Mouse (Mus musculus) lung, embryonic 16.5 days (tissue): Measurements from ENCODE around the gene Ccdc114. TPM values are rescaled to one million over a fixed set of nuclear protein-coding genes. Genes with fewer than 3 reads are reported as not detected.

Experiments used
- ATAC-seq: fragments of 200-750 bp; cut with Nextera tagmentation; 2 replicates; pipeline ENCODE4 v1.8.0; 2017; ENCODE audit warnings: low read depth, mild to moderate bottlenecking, moderate library complexity
- H3K27ac ChIP-seq: fragments of 300-500 bp; sonication (generic); 2 replicates; pipeline ENCODE4 v1.5.1; 2014; ENCODE audit warnings: mild to moderate bottlenecking, control low read depth, low read length
- H3K27me3 ChIP-seq: fragments of 300-500 bp; sonication (generic); 2 replicates; pipeline ENCODE4 v1.6.1; 2014; ENCODE audit warnings: low read depth, low read length, mixed read lengths; ENCODE audit not compliant: control insufficient read depth, insufficient read depth
- H3K36me3 ChIP-seq: fragments of 300-500 bp; sonication (generic); 2 replicates; pipeline ENCODE4 v1.6.1; 2014; ENCODE audit warnings: low read length; ENCODE audit not compliant: control insufficient read depth, insufficient read depth
- H3K4me1 ChIP-seq: fragments of 300-500 bp; sonication (generic); replicated peaks from 2 replicates; pipeline ENCODE4 v1.6.1; 2014; ENCODE audit warnings: low read length, mixed read lengths; ENCODE audit not compliant: control insufficient read depth, insufficient read depth
- H3K4me2 ChIP-seq: fragments of 300-500 bp; sonication (generic); 2 replicates; pipeline ENCODE4 v1.6.1; 2014; ENCODE audit warnings: low read depth, low read length, control low read depth
- H3K4me3 ChIP-seq: fragments of 300-500 bp; sonication (generic); 2 replicates; pipeline ENCODE4 v1.5.1; 2014; ENCODE audit warnings: mild to moderate bottlenecking, low read length, control low read depth
- H3K9ac ChIP-seq: fragments of 300-500 bp; sonication (generic); 2 replicates; pipeline ENCODE4 v1.6.1; 2014; ENCODE audit warnings: low read length, control low read depth
- H3K9me3 ChIP-seq: fragments of 300-500 bp; sonication (generic); 2 replicates; pipeline ENCODE4 v1.6.1; 2016; ENCODE audit warnings: low read length; ENCODE audit not compliant: control insufficient read depth
- WGBS: fragments of 180-500 bp; shearing (Covaris S2); extraction: QIAGEN DNeasy Blood & Tissue Kit; methylation state at CpG from one replicate; pipeline ENCODE4 v1.1.7; 2014; 5-methylcytosine and 5-hydroxymethylcytosine counted together
- polyA plus RNA-seq: library from polyadenylated mRNA; unstranded; fragments of >200 nt; fragmentation: Nextera tagmentation; extraction: Ambion mirVana; gene quantifications from 2 replicates; pipeline ENCODE4 v1.2.1, GENCODE M21; 2015

Gene Ccdc114
- polyA plus RNA-seq, 1 experiment from 2014 or later, result 9.6 TPM

- Histone ChIP-seq H3K4me1 (no peaks in the 10 kb centered on the region), H3K9ac (no peak overlapping the region), H3K4me3 (no peak overlapping the region), H3K27ac (no peak overlapping the region), H3K4me2 (no peak overlapping the region), H3K27me3 (no peaks in the 10 kb centered on the region), H3K36me3 (no peaks in the 10 kb centered on the region), H3K9me3 (no peaks in the 10 kb centered on the region)
- WGBS, result 69% methylated on average over 4 of the region's 4 CpGs
- no peak for ATAC-seq
Observed at GRCm38 (mm10) chr7:45949061-45949460, 25.2 kb downstream of the Ccdc114 start.

- H3K9me3 ChIP-seq, result no peaks in the 10 kb centered on the region
- H3K9ac ChIP-seq, result no peak overlapping the region
- no peaks in the 10 kb centered on the region for H3K4me1 ChIP-seq
- H3K27ac ChIP-seq, result no peak overlapping the region
- H3K36me3 ChIP-seq, result no peaks in the 10 kb centered on the region
- 48% methylated on average over 4 of the region's 4 CpGs for WGBS
- H3K4me3 ChIP-seq, result no peak overlapping the region
- H3K4me2 ChIP-seq, result no peak overlapping the region
- no peak for ATAC-seq
- H3K27me3 ChIP-seq, result no peaks in the 10 kb centered on the region
Observed at GRCm38 (mm10) chr7:45956611-45957010, 32.7 kb downstream of the Ccdc114 start.

GRCm38 (mm10) chr7:45971831-45972723, 48.2 kb downstream of the Ccdc114 start:
- WGBS, result 74% methylated on average over 11 of the region's 11 CpGs

GRCm38 (mm10) chr7:45973271-45973687, 49.4 kb downstream of the Ccdc114 start:
- Histone ChIP-seq H3K36me3 (no peaks in the 10 kb centered on the region), H3K27ac (no peak overlapping the region), H3K4me2 (no peak overlapping the region), H3K4me1 (no peaks in the 10 kb centered on the region), H3K4me3 (no peak overlapping the region), H3K27me3 (no peaks in the 10 kb centered on the region), H3K9me3 (no peaks in the 10 kb centered on the region), H3K9ac (no peak overlapping the region)
- WGBS, result 72% methylated on average over 6 of the region's 6 CpGs
- no peak for ATAC-seq

More at GRCm38 (mm10) chr7:45971831-45972723, 48.2 kb downstream of the Ccdc114 start:
- Histone ChIP-seq H3K4me3 (no peak overlapping the region), H3K27ac (no peak overlapping the region), H3K9me3 (no peaks in the 10 kb centered on the region), H3K36me3 (no peaks in the 10 kb centered on the region), H3K4me2 (no peak overlapping the region), H3K27me3 (no peaks in the 10 kb centered on the region), H3K4me1 (no peaks in the 10 kb centered on the region), H3K9ac (no peak overlapping the region)
- ATAC-seq, result no peak

GRCm38 (mm10) chr7:45974103-45974502, 50.2 kb downstream of the Ccdc114 start:
- 20% methylated on average over 6 of the region's 6 CpGs for WGBS
- Histone ChIP-seq H3K27me3 (no peaks in the 10 kb centered on the region), H3K4me1 (no peaks in the 10 kb centered on the region), H3K36me3 (no peaks in the 10 kb centered on the region), H3K9ac (no peak overlapping the region), H3K9me3 (no peaks in the 10 kb centered on the region), H3K4me3 (no peak overlapping the region), H3K4me2 (no peak overlapping the region), H3K27ac (no peak overlapping the region)
- ATAC-seq, result no peak

GRCm38 (mm10) chr7:45974512-45974911, 50.6 kb downstream of the Ccdc114 start:
- Histone ChIP-seq H3K4me1 (no peaks in the 10 kb centered on the region), H3K4me3 (no peak overlapping the region), H3K9ac (no peak overlapping the region), H3K4me2 (no peak overlapping the region), H3K27ac (no peak overlapping the region), H3K27me3 (no peaks in the 10 kb centered on the region), H3K9me3 (no peaks in the 10 kb centered on the region), H3K36me3 (no peaks in the 10 kb centered on the region)
- WGBS, result 63% methylated on average over 6 of the region's 6 CpGs
- no peak for ATAC-seq

GRCm38 (mm10) chr7:45981612-45982011, 57.7 kb downstream of the Ccdc114 start:
- H3K4me1 ChIP-seq, result no peaks in the 10 kb centered on the region
- H3K27ac ChIP-seq, result no peak overlapping the region
- H3K36me3 ChIP-seq, result no peaks in the 10 kb centered on the region
- WGBS, result 76% methylated on average over 5 of the region's 5 CpGs
- no peak for ATAC-seq
- H3K9ac ChIP-seq, result no peak overlapping the region
- H3K9me3 ChIP-seq, result no peaks in the 10 kb centered on the region
- H3K4me3 ChIP-seq, result no peak overlapping the region
- no peaks in the 10 kb centered on the region for H3K27me3 ChIP-seq
- no peak overlapping the region for H3K4me2 ChIP-seq

GRCm38 (mm10) chr7:45986893-45987292, 63.0 kb downstream of the Ccdc114 start:
- 78% methylated on average over 3 of the region's 6 CpGs for WGBS
- Histone ChIP-seq H3K4me3 (no peak overlapping the region), H3K36me3 (no peaks in the 10 kb centered on the region), H3K9me3 (no peaks in the 10 kb centered on the region), H3K27me3 (no peaks in the 10 kb centered on the region), H3K27ac (no peak overlapping the region), H3K9ac (no peak overlapping the region), H3K4me1 (no peaks in the 10 kb centered on the region), H3K4me2 (no peak overlapping the region)
- ATAC-seq, result no peak

GRCm38 (mm10) chr7:45988344-45988743, 64.5 kb downstream of the Ccdc114 start:
- Histone ChIP-seq H3K4me1 (no peaks in the 10 kb centered on the region), H3K27ac (no peak overlapping the region), H3K9ac (no peak overlapping the region), H3K4me3 (no peak overlapping the region), H3K9me3 (no peaks in the 10 kb centered on the region), H3K4me2 (no peak overlapping the region), H3K27me3 (no peaks in the 10 kb centered on the region), H3K36me3 (no peaks in the 10 kb centered on the region)
- WGBS, result 80% methylated on average over 1 of the region's 1 CpGs
- no peak for ATAC-seq
